Mouse (Mus musculus) neural tube, embryonic 11.5 days (tissue): Measurements from ENCODE around the gene Prnd. TPM values are rescaled to one million over a fixed set of nuclear protein-coding genes. Genes with fewer than 3 reads are reported as not detected.

Experiments
- ATAC-seq: fragments of 200-750 bp; cut with Nextera tagmentation; 2 replicates; pipeline ENCODE4 v1.8.0; 2017; ENCODE audit warnings: moderate number of reproducible peaks, mild to moderate bottlenecking, moderate TSS enrichment, moderate library complexity; ENCODE audit not compliant: insufficient read depth, low FRiP score, low TSS enrichment
- DNase-seq: peaks from one replicate; pipeline ENCODE4 v3.0.0-alpha.2; 2015; ENCODE audit warnings: low spot score
- H3K27ac ChIP-seq: fragments of 300-500 bp; sonication (generic); 2 replicates; pipeline ENCODE4 v1.5.1; 2014; ENCODE audit warnings: low read depth, mild to moderate bottlenecking, low read length
- H3K27me3 ChIP-seq: fragments of 300-500 bp; sonication (generic); 2 replicates; pipeline ENCODE4 v1.6.1; 2014; ENCODE audit warnings: mild to moderate bottlenecking, low read length, mixed read lengths; ENCODE audit not compliant: control insufficient read depth, insufficient read depth
- H3K36me3 ChIP-seq: fragments of 300-500 bp; sonication (generic); 2 replicates; pipeline ENCODE4 v1.6.1; 2014; ENCODE audit warnings: mild to moderate bottlenecking, low read length, moderate library complexity, mixed read lengths; ENCODE audit not compliant: control insufficient read depth, insufficient read depth
- H3K4me1 ChIP-seq: fragments of 300-500 bp; sonication (generic); 2 replicates; pipeline ENCODE4 v1.6.1; 2014; ENCODE audit warnings: low read length, mixed read lengths; ENCODE audit not compliant: control insufficient read depth, insufficient read depth
- H3K4me2 ChIP-seq: fragments of 300-500 bp; sonication (generic); 2 replicates; pipeline ENCODE4 v1.6.1; 2014; ENCODE audit warnings: low read depth, mild to moderate bottlenecking, moderate library complexity
- H3K4me3 ChIP-seq: fragments of 300-500 bp; sonication (generic); 2 replicates; pipeline ENCODE4 v1.5.1; 2014; ENCODE audit warnings: low read depth, low read length
- H3K9ac ChIP-seq: fragments of 300-500 bp; sonication (generic); 2 replicates; pipeline ENCODE4 v1.6.1; 2014; ENCODE audit warnings: mild to moderate bottlenecking, low read length
- H3K9me3 ChIP-seq: fragments of 300-500 bp; sonication (generic); 2 replicates; pipeline ENCODE4 v1.6.1; 2016; ENCODE audit warnings: low read length; ENCODE audit not compliant: control insufficient read depth
- WGBS: fragments of 180-500 bp; shearing (Covaris S2); extraction: QIAGEN DNeasy Blood & Tissue Kit; methylation state at CpG from one replicate; pipeline ENCODE4 v1.1.7; 2014; 5-methylcytosine and 5-hydroxymethylcytosine counted together
- polyA plus RNA-seq: library from polyadenylated mRNA; unstranded; fragments of >200 nt; fragmentation: Nextera tagmentation; extraction: Ambion mirVana; gene quantifications from 2 replicates; pipeline ENCODE4 v1.2.1, GENCODE M21; 2014

Gene Prnd
- polyA plus RNA-seq, 1 experiment from 2014 or later: 8.5 TPM

GRCm38 (mm10) chr2:131934243-131934642, 16.4 kb upstream of the Prnd start:
- no peaks in the 10 kb centered on the region for H3K27me3 ChIP-seq
- H3K4me2 ChIP-seq: no peak overlapping the region
- DNase-seq (no peak), ATAC-seq (no peak)
- WGBS: 87% methylated on average over 2 of the region's 2 CpGs
- no peaks in the 10 kb centered on the region for H3K9me3 ChIP-seq
- no peak overlapping the region for H3K9ac ChIP-seq
- no peak overlapping the region for H3K27ac ChIP-seq
- no peaks in the 10 kb centered on the region; the same call in 1 of the 2 replicates for H3K36me3 ChIP-seq
- no peak overlapping the region for H3K4me3 ChIP-seq
- no peaks in the 10 kb centered on the region for H3K4me1 ChIP-seq

DNA sequence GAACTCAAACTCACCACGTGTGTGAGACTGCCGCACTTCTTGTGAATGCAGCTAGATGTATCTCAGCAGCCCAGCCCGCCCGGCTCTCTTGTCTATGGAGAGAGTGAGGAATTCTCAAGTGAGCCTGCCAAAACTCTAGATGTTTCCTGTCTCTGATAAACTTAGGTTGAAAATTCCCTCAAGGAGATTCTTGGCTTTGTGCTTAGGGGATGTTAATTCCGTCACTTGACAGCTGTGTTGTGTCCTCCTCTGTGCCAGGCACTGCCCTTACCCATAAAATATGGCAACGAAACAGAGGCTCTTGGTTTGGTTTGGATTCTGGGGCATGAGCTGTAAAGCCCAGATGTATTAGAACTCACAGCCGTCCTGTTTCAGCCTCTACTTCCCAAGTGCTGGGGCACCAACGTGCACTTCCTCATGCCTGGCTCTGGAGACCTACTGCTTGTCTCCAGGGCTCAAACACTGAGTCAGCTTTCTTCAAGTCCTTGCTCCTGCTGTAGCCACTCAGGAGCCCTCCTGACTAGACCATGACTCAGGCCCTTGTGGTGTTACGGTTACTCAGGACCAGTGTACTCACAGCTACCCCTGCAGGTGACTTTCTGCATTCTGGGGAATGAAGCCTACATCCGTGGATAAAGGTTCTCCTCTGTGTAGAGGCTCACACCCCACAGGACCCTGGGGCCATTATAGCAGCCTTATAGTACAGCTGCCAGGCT, 15.1 kb upstream of the Prnd start:
- Histone ChIP-seq H3K4me1 (no peaks in the 10 kb centered on the region), H3K27me3 (no peaks in the 10 kb centered on the region), H3K4me3 (no peak overlapping the region), H3K9me3 (no peaks in the 10 kb centered on the region), H3K4me2 (no peak overlapping the region), H3K9ac (no peak overlapping the region), H3K36me3 (no peaks in the 10 kb centered on the region; the same call in 1 of the 2 replicates), H3K27ac (no peak overlapping the region)
- WGBS: 89% methylated on average over 10 of the region's 10 CpGs
- DNase-seq: no peak
- no peak for ATAC-seq

GRCm38 (mm10) chr2:131936410-131936809, 14.3 kb upstream of the Prnd start:
- Histone ChIP-seq H3K27ac (no peak overlapping the region), H3K4me3 (no peak overlapping the region), H3K4me2 (no peak overlapping the region), H3K4me1 (no peaks in the 10 kb centered on the region), H3K9me3 (no peaks in the 10 kb centered on the region), H3K27me3 (no peaks in the 10 kb centered on the region), H3K36me3 (no peaks in the 10 kb centered on the region; the same call in 1 of the 2 replicates), H3K9ac (no peak overlapping the region)
- WGBS: 96% methylated on average over 10 of the region's 10 CpGs
- DNase-seq (no peak), ATAC-seq (no peak)

GRCm38 (mm10) chr2:131939404-131940111, 11.1 kb upstream of the Prnd start:
- Histone ChIP-seq H3K36me3 (no peaks in the 10 kb centered on the region; the same call in 1 of the 2 replicates), H3K4me2 (no peak overlapping the region), H3K9me3 (no peaks in the 10 kb centered on the region), H3K4me3 (no peak overlapping the region), H3K4me1 (no peaks in the 10 kb centered on the region), H3K9ac (no peak overlapping the region), H3K27me3 (no peaks in the 10 kb centered on the region), H3K27ac (no peak overlapping the region)
- ATAC-seq (no peak), DNase-seq (peak; percentile 69)
- WGBS: 38% methylated on average over 8 of the region's 8 CpGs

GRCm38 (mm10) chr2:131940506-131940905, 10.2 kb upstream of the Prnd start:
- Histone ChIP-seq H3K4me3 (no peak overlapping the region), H3K9ac (no peak overlapping the region), H3K4me1 (no peaks in the 10 kb centered on the region), H3K27me3 (no peaks in the 10 kb centered on the region), H3K4me2 (no peak overlapping the region), H3K36me3 (no peaks in the 10 kb centered on the region; the same call in 1 of the 2 replicates), H3K9me3 (no peaks in the 10 kb centered on the region), H3K27ac (no peak overlapping the region)
- ATAC-seq: no peak
- DNase-seq: no peak
- WGBS: 84% methylated on average over 3 of the region's 3 CpGs

- Histone ChIP-seq H3K9ac (no peak overlapping the region), H3K36me3 (no peaks in the 10 kb centered on the region; the same call in 1 of the 2 replicates), H3K4me1 (no peaks in the 10 kb centered on the region), H3K27me3 (no peaks in the 10 kb centered on the region), H3K4me3 (no peak overlapping the region), H3K4me2 (no peak overlapping the region), H3K9me3 (no peaks in the 10 kb centered on the region), H3K27ac (no peak overlapping the region)
- 78% methylated on average over 6 of the region's 6 CpGs for WGBS
- DNase-seq (no peak), ATAC-seq (no peak)
Observed at GRCm38 (mm10) chr2:131941501-131941900, 9.2 kb upstream of the Prnd start.

DNA sequence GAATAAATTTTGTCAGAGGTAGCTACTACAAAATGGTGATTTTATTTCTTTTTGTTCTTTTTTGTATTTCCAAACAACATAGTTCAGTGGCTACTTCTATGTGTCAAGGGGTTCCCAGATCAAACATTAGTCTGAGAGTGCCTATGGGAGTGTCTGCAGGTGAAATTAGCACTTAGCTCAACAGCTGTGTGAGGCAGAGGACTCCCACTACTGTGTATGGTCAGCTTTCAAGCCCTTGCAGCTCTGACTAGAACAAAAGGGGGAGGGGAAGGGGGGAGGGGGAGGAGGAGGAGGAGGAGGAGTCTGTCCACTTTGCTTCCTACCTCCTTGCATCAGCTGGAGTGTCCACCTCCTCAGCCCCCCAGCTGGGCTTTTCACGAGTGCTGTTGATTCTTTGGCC, 6.3 kb upstream of the Prnd start:
- Histone ChIP-seq H3K27me3 (no peaks in the 10 kb centered on the region), H3K4me2 (no peak overlapping the region), H3K9me3 (no peaks in the 10 kb centered on the region), H3K9ac (no peak overlapping the region), H3K36me3 (no peaks in the 10 kb centered on the region), H3K4me1 (no peaks in the 10 kb centered on the region), H3K4me3 (no peak overlapping the region), H3K27ac (no peak overlapping the region)
- no peak for DNase-seq
- no peak for ATAC-seq
- WGBS: 8% methylated on average over 1 of the region's 1 CpGs

DNA sequence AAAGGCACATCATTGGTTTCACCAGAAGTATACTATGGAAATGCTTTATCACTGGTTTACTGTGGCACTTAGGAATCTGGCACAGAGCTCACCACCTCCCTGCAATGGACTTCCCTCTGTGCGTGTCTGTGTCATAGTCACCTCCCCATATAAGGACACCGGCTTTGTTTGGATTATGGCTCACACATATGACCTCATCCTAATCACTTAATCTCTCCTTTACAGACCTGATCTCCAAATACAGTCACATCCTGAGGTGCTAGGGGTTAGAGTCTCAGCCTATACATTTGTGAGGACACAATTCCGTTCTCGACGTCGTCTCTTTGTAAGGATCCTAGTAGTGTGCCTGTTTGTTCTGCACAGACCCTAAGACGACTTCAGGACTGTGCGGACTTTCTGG, 5.4 kb upstream of the Prnd start:
- no peaks in the 10 kb centered on the region for H3K27me3 ChIP-seq
- H3K4me3 ChIP-seq: no peak overlapping the region
- no peak overlapping the region for H3K27ac ChIP-seq
- DNase-seq (no peak), ATAC-seq (no peak)
- no peaks in the 10 kb centered on the region for H3K36me3 ChIP-seq
- WGBS: 91% methylated on average over 8 of the region's 8 CpGs
- H3K4me2 ChIP-seq: no peak overlapping the region
- no peaks in the 10 kb centered on the region for H3K4me1 ChIP-seq
- no peaks in the 10 kb centered on the region for H3K9me3 ChIP-seq
- H3K9ac ChIP-seq: no peak overlapping the region

DNA sequence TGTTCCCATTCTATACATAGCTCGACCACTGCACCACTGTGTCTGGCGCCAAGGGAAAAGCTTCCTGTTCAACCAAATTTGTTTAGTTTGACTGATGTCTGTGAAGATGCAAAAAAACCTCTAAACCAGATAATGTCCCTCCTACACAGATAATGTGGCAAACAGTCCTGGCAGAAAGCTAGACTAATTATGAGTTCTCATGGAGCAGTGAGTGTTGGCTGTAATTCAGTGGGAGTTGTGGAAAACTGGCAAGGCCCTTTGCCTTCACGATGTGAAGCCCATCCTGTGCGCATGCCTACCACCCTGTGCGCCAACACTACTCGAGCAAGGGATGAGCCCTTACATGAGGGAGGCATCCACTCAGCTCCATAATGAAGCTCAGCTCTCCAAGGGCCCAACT, 4.9 kb upstream of the Prnd start:
- Histone ChIP-seq H3K9me3 (no peaks in the 10 kb centered on the region), H3K27me3 (no peaks in the 10 kb centered on the region; the same call in 1 of the 2 replicates), H3K36me3 (no peaks in the 10 kb centered on the region), H3K27ac (no peak overlapping the region), H3K4me3 (no peak overlapping the region), H3K9ac (no peak overlapping the region), H3K4me2 (no peak overlapping the region), H3K4me1 (no peaks in the 10 kb centered on the region)
- DNase-seq: no peak
- ATAC-seq: no peak
- WGBS: 90% methylated on average over 6 of the region's 6 CpGs
